In genomic region chr4:70471398-70471797, GRCm38 (mm10) we compare ENCODE assay signal across 22 mouse cellular contexts.
DNase-seq lines count a peak whose midpoint lies in the region; ATAC-seq and TF ChIP-seq lines count a peak whose summit lies in the region.
"Had no signal": no experiment of that assay in that cellular context is flagged by ENCODE, and none has a peak within 500 bp of the region (broad histone marks: within the 10 kb centered on the region; RNA-seq: fewer than 3 reads in every experiment).

No protein-coding gene starts in this region.

- no peaks in the 10 kb centered on the region for H3K4me1 ChIP-seq in CH12.LX (ENCODE audit: control insufficient read depth in 1 of 2, insufficient read depth in 2 of 2)
- H3K4me1 ChIP-seq: embryonic facial prominence, embryonic 10.5 days; embryonic facial prominence, embryonic 12.5 days; forebrain, embryonic 13.5 days; forebrain, embryonic 15.5 days had no signal

- dilution Hi-C loops in CH12.LX (cut with MboI; ENCODE audit: extremely low pct_ligation_motif_present, extremely low pct_unique_long_range_greater_than_20kb, low sequenced_read_pairs): no loop called here

- in situ Hi-C loops in CH12.LX (cut with MboI; ENCODE audit: low pct_ligation_motif_present, low pct_unique_long_range_greater_than_20kb, low sequenced_read_pairs): loop anchor here (25.0 kb wide), 1 partner anchor 116 kb away; no protein-coding TSS in a partner anchor

- no peak overlapping the region for H3K4me2 ChIP-seq in CH12.LX (ENCODE audit: insufficient read depth, low read depth, poor library complexity, severe bottlenecking)
- H3K4me2 ChIP-seq: embryonic facial prominence, embryonic 12.5 days; forebrain, embryonic 13.5 days; forebrain, embryonic 15.5 days had no signal

- no peak overlapping the region for H3K27ac ChIP-seq in CH12.LX (ENCODE audit: insufficient read depth, low read depth)
- H3K27ac ChIP-seq: embryonic facial prominence, embryonic 10.5 days; embryonic facial prominence, embryonic 12.5 days; forebrain, embryonic 13.5 days; forebrain, embryonic 15.5 days had no signal

- H3K9ac ChIP-seq in CH12.LX (ENCODE audit: insufficient read depth, low read depth): no peak overlapping the region
- H3K9ac ChIP-seq: embryonic facial prominence, embryonic 12.5 days; forebrain, embryonic 13.5 days; forebrain, embryonic 15.5 days; forebrain, postnatal 0 days had no signal

- H3K27me3 ChIP-seq in CH12.LX (replicated peaks): no peaks in the 10 kb centered on the region
- H3K27me3 ChIP-seq: embryonic facial prominence, embryonic 12.5 days; forebrain, embryonic 13.5 days; forebrain, embryonic 15.5 days; Patski had no signal

- TF ChIP-seq POLR2A in CH12.LX (IDR thresholded peaks at IDR 0.05; ENCODE audit: low read depth, low read length): no peak

- H3K9me3 ChIP-seq in CH12.LX (replicated peaks; ENCODE audit: low read length): no peaks in the 10 kb centered on the region
- H3K9me3 ChIP-seq: embryonic facial prominence, embryonic 10.5 days; embryonic facial prominence, embryonic 12.5 days; forebrain, embryonic 13.5 days; forebrain, embryonic 15.5 days had no signal

- no peak overlapping the region for H3K4me3 ChIP-seq in CH12.LX (replicated peaks in 1 of 3; ENCODE audit: low read depth in 2 of 3, low read length in 2 of 3, poor library complexity in 1 of 3)
- H3K4me3 ChIP-seq: embryonic facial prominence, embryonic 10.5 days; embryonic facial prominence, embryonic 12.5 days; forebrain, embryonic 13.5 days; forebrain, embryonic 15.5 days had no signal

- DNase-seq in frontal cortex, postnatal 10 days (ENCODE audit: low spot score in 2 of 2): no peak
- DNase-seq in CH12.LX (ENCODE audit: extremely low read depth): no peak
- DNase-seq in brain, adult 2 months (ENCODE audit: low read depth, low spot score): peak; percentile 63
- DNase-seq: adrenal gland, adult 8-10 months; adrenal gland, postnatal 14 days; adrenal gland, postnatal 36 days; B cell, adult 2 months; cerebellum, adult 11-12 months; cerebellum, adult 2 months; cerebellum, adult 9-10 months; cerebellum, postnatal 10 days; cerebellum, postnatal 25 days; forebrain, postnatal 0 days had no signal

- H3K79me2 ChIP-seq in CH12.LX (replicated peaks; ENCODE audit: control insufficient read depth, extremely low read depth, insufficient read depth, poor library complexity, severe bottlenecking): no peaks in the 10 kb centered on the region

- TF ChIP-seq CTCF in CH12.LX (conservative IDR thresholded peaks at IDR 0.05 in 1 of 2, IDR thresholded peaks at IDR 0.05 in 1 of 2; ENCODE audit: low read depth in 2 of 2, low read length in 2 of 2): no peak

- no peak for TF ChIP-seq EP300 in CH12.LX (IDR thresholded peaks at IDR 0.05; ENCODE audit: low read length)

- ATAC-seq in frontal cortex, adult (ENCODE audit: low TSS enrichment): peak; percentile 85
- ATAC-seq in cerebellum, adult (ENCODE audit: insufficient number of reproducible peaks, low FRiP score, low TSS enrichment): no peak
- ATAC-seq: activated CD4-positive, CD25-positive, alpha-beta regulatory T cell, adult 4 months; CD4-positive, CD25-positive, alpha-beta regulatory T cell, adult 4 months; forebrain, embryonic 13.5 days; forebrain, embryonic 15.5 days; forebrain, postnatal 0 days; Patski had no signal

- TF ChIP-seq RAD21 in CH12.LX (IDR thresholded peaks at IDR 0.05; ENCODE audit: low read depth, low read length): no peak

- H3K36me3 ChIP-seq in CH12.LX (replicated peaks in 1 of 2; ENCODE audit: control insufficient read depth in 1 of 2, insufficient read depth in 1 of 2, low read length in 1 of 2): no peaks in the 10 kb centered on the region
- H3K36me3 ChIP-seq: embryonic facial prominence, embryonic 12.5 days; forebrain, embryonic 15.5 days had no signal

TF ChIP-seq in CH12.LX, 34 proteins besides CTCF, POLR2A, EP300 and RAD21:
- TF ChIP-seq ZNF384 (IDR thresholded peaks at IDR 0.05; ENCODE audit: low read depth, low read length) (peak; percentile 27; the same call in 1 of the 2 replicates), CHD2 (IDR thresholded peaks at IDR 0.05; ENCODE audit: low read length) (no peak), GABPA (IDR thresholded peaks at IDR 0.05; ENCODE audit: insufficient replicate concordance, low read depth, low read length) (no peak), MEF2A (IDR thresholded peaks at IDR 0.05; ENCODE audit: borderline replicate concordance, low read depth, low read length) (no peak), NELFE (IDR thresholded peaks at IDR 0.05; ENCODE audit: low read depth, low read length) (no peak)
